Mouse (Mus musculus) lung, adult 2 months (tissue): ENCODE measurements at regions not wholly inside any gene's neighbourhood (a gene's known extent, or its start where the extent isn't known, plus 50 kb on each side); places are given as distances from the start of the nearest gene placed in this dataset.

Source experiments
- DNase-seq: peaks from one replicate; pipeline ENCODE4 v3.0.0; 2022
- H3K4me1 ChIP-seq: fragments of 200-500 bp; 2 replicates; pipeline ENCODE4 v1.6.1; 2011; ENCODE audit warnings: low read length; ENCODE audit not compliant: control insufficient read depth, insufficient read depth
- H3K4me3 ChIP-seq: fragments of 200-500 bp; replicated peaks from 2 replicates; pipeline ENCODE3; 2011; ENCODE audit warnings: low read depth, mild to moderate bottlenecking, control low read depth, low read length; ENCODE audit errors: extremely low read depth
- CTCF ChIP-seq: fragments of 200-500 bp; IDR thresholded peaks from 2 replicates; pipeline ENCODE4 v1.5.1; 2011; ENCODE audit warnings: mild to moderate bottlenecking, low read length, control low read depth; ENCODE audit not compliant: insufficient read depth
- POLR2A ChIP-seq: fragments of 200-500 bp; IDR thresholded peaks from 2 replicates; pipeline ENCODE4 v1.6.1; 2011; ENCODE audit warnings: low read depth, mild to moderate bottlenecking, control low read depth, low read length, borderline replicate concordance; ENCODE audit errors: extremely low read depth
- WGBS: fragments of 180-500 bp; shearing (Covaris S2); methylation state at CpG from one replicate; pipeline ENCODE4 v1.1.7; 2018; 5-methylcytosine and 5-hydroxymethylcytosine counted together

GRCm38 (mm10) chr3:150752787-150753186 lies 684.9 kb upstream of the Adgrl4 start:
- WGBS, result 95% methylated on average over 1 of the region's 1 CpGs
- no peak for DNase-seq
- Histone ChIP-seq H3K4me3 (no peak overlapping the region), H3K4me1 (no peaks in the 10 kb centered on the region)
- TF ChIP-seq POLR2A, result no peak
- no peak for TF ChIP-seq CTCF

- 58% methylated on average over 1 of the region's 1 CpGs for WGBS
- no peaks in the 10 kb centered on the region for H3K4me1 ChIP-seq
- H3K4me3 ChIP-seq, result no peak overlapping the region
- no peak for DNase-seq
- TF ChIP-seq POLR2A (no peak), CTCF (no peak)
These were observed 677.8 kb upstream of the Adgrl4 start for GRCm38 (mm10) chr3:150759854-150760253.

- Histone ChIP-seq H3K4me3 (no peak overlapping the region), H3K4me1 (no peaks in the 10 kb centered on the region)
- DNase-seq, result no peak
- WGBS, result 78% methylated on average over 3 of the region's 3 CpGs
- TF ChIP-seq CTCF (no peak), POLR2A (no peak)
These were observed 653.1 kb upstream of the Adgrl4 start for GRCm38 (mm10) chr3:150784576-150784975.

- DNase-seq, result no peak
- Histone ChIP-seq H3K4me1 (no peaks in the 10 kb centered on the region), H3K4me3 (no peak overlapping the region)
- TF ChIP-seq CTCF (no peak), POLR2A (no peak)
These were observed 619.9 kb upstream of the Adgrl4 start for GRCm38 (mm10) chr3:150817807-150818206.

GRCm38 (mm10) chr3:150819369-150819768 lies 618.3 kb upstream of the Adgrl4 start:
- WGBS, result 71% methylated on average over 4 of the region's 4 CpGs
- Histone ChIP-seq H3K4me3 (no peak overlapping the region), H3K4me1 (no peaks in the 10 kb centered on the region)
- DNase-seq, result no peak
- TF ChIP-seq POLR2A (no peak), CTCF (no peak)

GRCm38 (mm10) chr3:150820039-150820438 lies 617.6 kb upstream of the Adgrl4 start:
- H3K4me3 ChIP-seq, result no peak overlapping the region
- no peaks in the 10 kb centered on the region for H3K4me1 ChIP-seq
- DNase-seq, result no peak
- TF ChIP-seq POLR2A, result no peak
- no peak for TF ChIP-seq CTCF
- WGBS, result 65% methylated on average over 5 of the region's 5 CpGs

GRCm38 (mm10) chr3:150846029-150846428 lies 591.7 kb upstream of the Adgrl4 start:
- WGBS, result 83% methylated on average over 2 of the region's 2 CpGs
- TF ChIP-seq POLR2A (no peak), CTCF (no peak)
- Histone ChIP-seq H3K4me1 (no peaks in the 10 kb centered on the region), H3K4me3 (no peak overlapping the region)
- DNase-seq, result no peak

- TF ChIP-seq POLR2A (no peak), CTCF (no peak)
- 72% methylated on average over 4 of the region's 4 CpGs for WGBS
- Histone ChIP-seq H3K4me1 (no peaks in the 10 kb centered on the region), H3K4me3 (no peak overlapping the region)
- no peak for DNase-seq
These were observed 585.6 kb upstream of the Adgrl4 start for GRCm38 (mm10) chr3:150852107-150852506.

GRCm38 (mm10) chr3:150896668-150897067 lies 541.0 kb upstream of the Adgrl4 start:
- 50% methylated on average over 2 of the region's 2 CpGs for WGBS
- no peak for DNase-seq
- Histone ChIP-seq H3K4me3 (no peak overlapping the region), H3K4me1 (no peaks in the 10 kb centered on the region)
- no peak for TF ChIP-seq CTCF
- no peak for TF ChIP-seq POLR2A

GRCm38 (mm10) chr3:150910091-150910490 lies 527.6 kb upstream of the Adgrl4 start:
- H3K4me1 ChIP-seq, result no peaks in the 10 kb centered on the region
- no peak overlapping the region for H3K4me3 ChIP-seq
- no peak for DNase-seq
- no peak for TF ChIP-seq POLR2A
- no peak for TF ChIP-seq CTCF
- 54% methylated on average over 2 of the region's 2 CpGs for WGBS
